Mouse (Mus musculus) limb, embryonic 12.5 days (tissue): ENCODE results near the gene Shmt2. TPM values are rescaled to one million over a fixed set of nuclear protein-coding genes. Genes with fewer than 3 reads are reported as not detected.
A peak's percentile ranks its signal among the peaks of the same experiment; 100 is the strongest.

ENCODE experiments used
- ATAC-seq: fragments of 200-750 bp; cut with Nextera tagmentation; 2 replicates; pipeline ENCODE4 v1.8.0; 2017; ENCODE audit warnings: low read depth, moderate TSS enrichment; ENCODE audit not compliant: insufficient number of reproducible peaks, insufficient read depth, low FRiP score, low TSS enrichment
- H3K27ac ChIP-seq: fragments of 300-500 bp; sonication (generic); 2 replicates; pipeline ENCODE4 v1.5.1; 2016; ENCODE audit warnings: mild to moderate bottlenecking, moderate library complexity
- H3K27me3 ChIP-seq: fragments of 300-500 bp; sonication (generic); 2 replicates; pipeline ENCODE4 v1.6.1; 2016; ENCODE audit warnings: mild to moderate bottlenecking, moderate library complexity
- H3K36me3 ChIP-seq: fragments of 300-500 bp; sonication (generic); 2 replicates; pipeline ENCODE4 v1.6.1; 2016; ENCODE audit warnings: mild to moderate bottlenecking, moderate library complexity
- H3K4me1 ChIP-seq: fragments of 300-500 bp; sonication (generic); replicated peaks from 2 replicates; pipeline ENCODE4 v1.6.1; 2016
- H3K4me2 ChIP-seq: fragments of 300-500 bp; sonication (generic); 2 replicates; pipeline ENCODE4 v1.6.1; 2016; ENCODE audit warnings: mild to moderate bottlenecking, moderate library complexity
- H3K4me3 ChIP-seq: fragments of 300-500 bp; sonication (generic); replicated peaks from 2 replicates; pipeline ENCODE4 v1.5.1; 2016; ENCODE audit warnings: mild to moderate bottlenecking
- H3K9ac ChIP-seq: fragments of 300-500 bp; sonication (generic); replicated peaks from 2 replicates; pipeline ENCODE4 v1.6.1; 2016; ENCODE audit warnings: mild to moderate bottlenecking, moderate library complexity
- H3K9me3 ChIP-seq: fragments of 300-500 bp; sonication (generic); 2 replicates; pipeline ENCODE4 v1.6.1; 2016; ENCODE audit warnings: mild to moderate bottlenecking, moderate library complexity
- WGBS: fragments of 180-500 bp; shearing (Covaris S2); methylation state at CpG from one replicate; pipeline ENCODE4 v1.1.7; 2016; 5-methylcytosine and 5-hydroxymethylcytosine counted together
- polyA plus RNA-seq: library from polyadenylated mRNA; unstranded; fragments of >200 nt; fragmentation: Nextera tagmentation; extraction: Ambion mirVana; gene quantifications from 2 replicates; pipeline ENCODE4 v1.2.1, GENCODE M21; 2016

Gene Shmt2
- 96.8 and 98.1 TPM in 2 replicates for polyA plus RNA-seq

DNA sequence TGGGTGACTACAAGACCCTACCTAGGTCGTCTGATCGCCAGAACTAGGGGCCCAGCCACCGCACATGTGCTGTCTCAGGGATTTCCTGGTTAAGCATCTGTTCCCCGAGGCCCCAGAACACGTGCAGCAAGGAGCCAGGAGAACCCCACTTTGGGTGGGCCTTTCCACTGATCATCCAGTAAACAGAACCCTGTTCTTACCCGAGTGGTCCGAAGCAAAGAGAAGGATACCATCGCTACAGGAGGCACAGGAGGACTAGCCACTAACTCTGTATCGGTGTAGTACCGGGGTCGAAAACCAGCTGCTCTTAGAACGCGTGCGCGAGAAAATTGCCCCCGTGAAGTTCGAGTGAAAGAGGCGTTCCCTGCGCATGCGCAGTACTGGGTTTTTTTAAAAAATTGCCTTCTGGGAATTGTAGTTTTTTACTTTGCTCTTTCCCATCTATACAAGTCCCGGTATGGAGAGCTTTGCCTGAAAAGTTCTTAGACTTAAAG is at the start of gene Shmt2:
Gene Shmt2, minus strand, starts transcription at position 357 of the 494 bp plus-strand sequence.
- Histone ChIP-seq H3K27ac (no peak within 1 kb of the TSS), H3K9ac (peak within 1 kb of the TSS; percentile 52), H3K27me3 (peaks cover 55% of the 10 kb centered on the region), H3K4me2 (peak within 1 kb of the TSS; percentile 82), H3K36me3 (peaks cover 37% of the 10 kb centered on the region), H3K4me1 (peaks cover 55% of the 10 kb centered on the region), H3K9me3 (no peaks in the 10 kb centered on the region), H3K4me3 (peak within 1 kb of the TSS; percentile 52)
- WGBS = 0% methylated on average over 21 of the region's 21 CpGs
- ATAC-seq = peak; percentile 46; the same call in 1 of the 2 replicates

DNA sequence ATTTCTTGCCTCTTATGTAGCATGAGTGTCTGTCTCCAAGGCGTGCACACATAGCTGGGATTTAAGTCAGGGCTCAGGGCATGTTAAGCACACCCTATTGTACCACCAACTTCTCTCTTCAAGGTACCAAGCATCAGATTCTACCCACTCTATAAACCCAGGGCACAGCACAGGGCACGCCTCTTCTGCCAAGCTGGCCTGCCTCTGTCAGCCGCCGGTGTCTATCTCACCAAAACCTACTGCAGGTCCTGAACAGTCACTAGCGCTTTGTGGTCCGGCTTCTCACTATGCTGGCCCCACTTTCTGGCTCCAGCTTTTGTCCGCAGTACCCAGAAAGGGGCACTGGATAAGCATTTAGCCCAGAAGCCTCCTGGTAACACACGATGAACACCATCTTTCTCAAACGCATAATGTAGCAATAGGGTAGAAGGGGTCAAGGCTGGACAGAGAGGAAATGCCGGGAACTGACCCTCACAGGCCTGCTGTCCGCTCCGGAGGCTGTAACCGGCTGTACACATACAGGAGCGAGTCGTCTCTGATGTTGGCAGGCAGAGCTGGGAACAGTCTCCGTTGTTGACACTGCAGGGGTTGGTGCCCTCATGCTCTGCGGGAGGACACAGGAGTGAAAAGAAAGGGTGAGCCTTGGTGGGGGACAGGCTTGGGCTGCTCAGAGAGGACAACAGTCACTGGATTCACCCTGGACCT is 48.8 kb upstream of the Shmt2 start:
- Histone ChIP-seq H3K27me3 (no peaks in the 10 kb centered on the region), H3K4me2 (no peak overlapping the region), H3K27ac (no peak overlapping the region), H3K4me3 (no peak overlapping the region), H3K9me3 (no peaks in the 10 kb centered on the region), H3K36me3 (peaks cover 94% of the 10 kb centered on the region), H3K4me1 (no peaks in the 10 kb centered on the region), H3K9ac (no peak overlapping the region)
- no peak for ATAC-seq
- 93% methylated on average over 17 of the region's 17 CpGs for WGBS

DNA sequence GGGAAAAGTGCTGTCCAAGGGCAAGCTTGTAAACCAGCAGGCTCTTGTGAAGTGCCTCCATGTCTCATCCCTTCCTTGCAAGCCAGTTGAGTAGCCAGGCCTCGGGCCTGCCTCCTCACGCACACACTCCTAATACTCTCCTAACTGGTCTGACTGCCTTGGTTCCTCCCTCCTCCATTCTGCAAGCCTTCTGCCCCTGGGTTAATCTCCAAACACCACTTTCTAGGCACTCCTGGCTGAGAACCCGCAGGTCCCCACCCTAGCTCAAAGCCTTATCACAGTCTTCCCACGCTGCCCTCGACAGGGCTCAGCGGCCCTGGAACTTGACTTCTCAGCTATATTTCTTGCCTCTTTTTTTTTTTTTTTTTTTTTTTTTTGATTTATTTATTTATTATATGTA is 48.1 kb upstream of the Shmt2 start:
- WGBS = 76% methylated on average over 6 of the region's 6 CpGs
- ATAC-seq = no peak
- H3K4me1 ChIP-seq = no peaks in the 10 kb centered on the region
- H3K9ac ChIP-seq = no peak overlapping the region
- H3K36me3 ChIP-seq = peaks cover 93% of the 10 kb centered on the region
- no peak overlapping the region for H3K4me2 ChIP-seq
- H3K9me3 ChIP-seq = no peaks in the 10 kb centered on the region
- no peaks in the 10 kb centered on the region for H3K27me3 ChIP-seq
- no peak overlapping the region for H3K27ac ChIP-seq
- H3K4me3 ChIP-seq = no peak overlapping the region

DNA sequence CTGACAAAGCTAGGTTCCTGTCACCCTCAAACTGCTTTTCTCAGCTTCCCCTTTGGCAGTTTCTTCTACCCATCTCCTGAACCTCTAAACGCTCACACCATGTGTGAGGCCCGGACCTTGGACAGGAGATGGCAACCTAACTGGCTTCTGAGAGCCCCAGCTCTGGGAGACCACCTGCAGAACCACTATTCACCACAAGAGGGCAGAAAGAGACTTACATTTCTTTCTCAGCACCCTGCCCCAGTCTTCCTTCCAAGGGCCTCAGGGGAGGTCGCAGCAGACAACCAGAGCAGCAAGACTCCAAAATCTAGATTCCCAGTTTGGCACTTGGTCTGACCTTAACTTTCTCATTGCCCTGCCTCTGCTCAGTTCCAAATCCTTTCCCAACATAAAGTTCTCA is 47.2 kb upstream of the Shmt2 start:
- ATAC-seq = no peak
- Histone ChIP-seq H3K36me3 (peaks cover 91% of the 10 kb centered on the region), H3K9me3 (no peaks in the 10 kb centered on the region), H3K4me1 (no peaks in the 10 kb centered on the region), H3K9ac (no peak overlapping the region), H3K4me2 (no peak overlapping the region), H3K27ac (no peak overlapping the region), H3K4me3 (no peak overlapping the region), H3K27me3 (no peaks in the 10 kb centered on the region)
- WGBS = 32% methylated on average over 3 of the region's 3 CpGs

DNA sequence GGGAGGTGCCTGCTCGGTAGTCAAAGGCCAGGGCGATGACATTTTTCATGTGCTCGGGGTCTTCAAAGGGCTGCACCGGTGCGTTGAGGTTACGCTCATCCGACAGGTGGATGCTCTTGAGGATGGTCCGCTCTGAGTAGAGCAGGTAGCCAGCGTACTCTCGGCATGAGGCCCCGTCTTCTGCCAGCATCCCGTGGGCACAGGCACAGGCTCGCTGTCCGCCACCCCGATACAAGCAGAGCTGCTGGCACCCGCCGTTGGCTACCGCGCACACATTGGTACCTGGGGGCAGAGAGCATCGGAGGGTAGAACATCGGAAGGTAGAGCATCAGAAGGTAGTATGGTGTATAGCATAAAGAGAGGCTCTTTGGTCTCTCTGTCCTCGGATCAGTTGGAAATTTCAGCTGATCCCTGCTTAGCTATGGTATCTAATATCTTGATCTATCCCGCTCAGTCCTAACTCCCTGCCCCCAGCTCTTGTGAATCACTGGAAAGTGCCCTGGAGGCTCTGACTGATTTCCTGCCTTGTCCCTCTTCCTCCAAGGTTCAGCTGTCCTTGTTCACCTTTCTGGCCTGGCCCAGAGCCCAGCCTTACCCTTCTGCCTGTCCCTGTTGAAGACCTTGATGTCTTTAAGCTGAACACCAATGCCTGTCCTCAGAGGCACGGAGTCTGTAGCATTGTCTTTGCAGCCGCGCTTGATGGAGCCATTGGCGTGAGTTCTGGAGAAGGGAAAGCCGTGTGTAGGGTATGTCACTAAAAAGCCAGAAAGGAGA is 44.5 kb upstream of the Shmt2 start:
- 95% methylated on average over 28 of the region's 28 CpGs for WGBS
- peaks cover 91% of the 10 kb centered on the region for H3K36me3 ChIP-seq
- H3K9me3 ChIP-seq = no peaks in the 10 kb centered on the region
- H3K27me3 ChIP-seq = no peaks in the 10 kb centered on the region
- H3K4me1 ChIP-seq = 0 out of 2 replicates have a peak, but pooled peaks cover 7% of the 10 kb centered on the region
- no peak overlapping the region for H3K4me3 ChIP-seq
- ATAC-seq = no peak
- H3K4me2 ChIP-seq = no peak overlapping the region
- no peak overlapping the region for H3K9ac ChIP-seq
- no peak overlapping the region for H3K27ac ChIP-seq

DNA sequence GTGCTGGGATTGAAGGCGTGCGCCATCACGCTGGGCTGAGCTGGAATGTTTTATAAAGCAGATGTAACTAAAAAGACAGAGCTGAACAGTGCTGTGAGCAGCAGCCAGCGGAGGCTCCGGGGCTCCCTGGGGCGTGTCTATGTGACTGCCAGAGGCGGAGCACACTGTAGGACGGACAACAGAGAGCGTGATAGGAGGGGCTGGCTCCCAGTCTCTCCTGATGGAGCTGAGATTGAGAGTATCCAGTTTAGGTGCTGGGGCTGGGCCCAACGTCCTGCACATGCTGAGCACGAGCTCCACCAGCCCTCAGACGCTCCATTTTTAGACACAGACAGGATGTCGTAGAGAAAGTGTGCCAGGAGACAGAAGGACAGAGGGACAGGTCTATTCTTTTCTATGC is 42.1 kb upstream of the Shmt2 start:
- 0 out of 2 replicates have a peak, but pooled peaks cover 7% of the 10 kb centered on the region for H3K4me1 ChIP-seq
- no peaks in the 10 kb centered on the region for H3K27me3 ChIP-seq
- H3K4me2 ChIP-seq = no peak overlapping the region
- no peak overlapping the region for H3K27ac ChIP-seq
- peak overlapping the region; percentile 14; the same call in 1 of the 2 replicates for H3K9ac ChIP-seq
- no peak for ATAC-seq
- WGBS = 60% methylated on average over 13 of the region's 13 CpGs
- no peak overlapping the region for H3K4me3 ChIP-seq
- H3K36me3 ChIP-seq = peaks cover 93% of the 10 kb centered on the region
- H3K9me3 ChIP-seq = no peaks in the 10 kb centered on the region

DNA sequence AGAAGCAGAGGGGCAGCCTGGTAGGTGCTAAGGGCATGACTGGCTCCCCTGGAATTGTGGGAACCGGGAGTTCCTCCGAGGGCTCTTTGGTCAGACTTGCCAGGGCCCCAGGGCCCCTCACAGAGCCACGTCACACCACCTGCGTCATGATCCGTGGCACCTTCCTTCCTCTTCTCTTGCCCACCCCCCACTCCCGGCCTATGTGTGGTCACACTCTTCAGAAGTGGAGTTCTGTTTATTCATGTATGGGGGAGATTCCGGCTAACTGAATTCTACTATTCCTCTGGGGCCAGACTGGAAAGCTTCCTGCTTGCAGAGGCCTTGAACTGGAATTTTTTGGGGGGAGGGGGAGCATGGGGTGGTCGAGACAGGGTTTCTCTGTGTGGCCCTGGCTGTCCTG is 41.6 kb upstream of the Shmt2 start:
- Histone ChIP-seq H3K36me3 (peaks cover 93% of the 10 kb centered on the region), H3K4me1 (0 out of 2 replicates have a peak, but pooled peaks cover 7% of the 10 kb centered on the region), H3K9ac (peak overlapping the region; percentile 14; the same call in 1 of the 2 replicates), H3K27me3 (no peaks in the 10 kb centered on the region), H3K4me3 (no peak overlapping the region), H3K9me3 (no peaks in the 10 kb centered on the region), H3K4me2 (no peak overlapping the region), H3K27ac (no peak overlapping the region)
- WGBS = 82% methylated on average over 8 of the region's 8 CpGs
- no peak for ATAC-seq

DNA sequence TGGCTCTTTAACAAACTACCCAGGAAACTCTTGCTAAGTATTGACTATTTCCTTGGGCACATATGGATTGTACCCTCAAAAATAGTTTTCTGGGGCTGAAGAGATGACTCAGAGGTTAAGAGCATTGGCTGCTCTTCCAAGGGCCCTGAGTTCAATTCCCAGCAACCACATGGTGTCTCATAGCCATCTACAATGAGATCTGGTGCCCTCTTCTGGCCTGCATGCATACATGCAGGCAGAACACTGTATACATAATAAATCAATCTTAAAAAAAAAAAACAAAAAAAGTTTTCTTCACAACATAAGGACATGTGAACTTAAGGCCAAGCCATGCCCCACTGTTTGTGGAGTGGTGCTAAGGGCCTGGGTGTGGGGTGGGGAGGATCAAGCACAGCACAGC is 38.9 kb upstream of the Shmt2 start:
- H3K9ac ChIP-seq = no peak overlapping the region
- no peak overlapping the region for H3K4me2 ChIP-seq
- no peaks in the 10 kb centered on the region for H3K27me3 ChIP-seq
- ATAC-seq = no peak
- H3K4me3 ChIP-seq = no peak overlapping the region
- H3K36me3 ChIP-seq = peaks cover 97% of the 10 kb centered on the region
- H3K4me1 ChIP-seq = 0 out of 2 replicates have a peak, but pooled peaks cover 7% of the 10 kb centered on the region
- H3K27ac ChIP-seq = no peak overlapping the region
- H3K9me3 ChIP-seq = no peaks in the 10 kb centered on the region

DNA sequence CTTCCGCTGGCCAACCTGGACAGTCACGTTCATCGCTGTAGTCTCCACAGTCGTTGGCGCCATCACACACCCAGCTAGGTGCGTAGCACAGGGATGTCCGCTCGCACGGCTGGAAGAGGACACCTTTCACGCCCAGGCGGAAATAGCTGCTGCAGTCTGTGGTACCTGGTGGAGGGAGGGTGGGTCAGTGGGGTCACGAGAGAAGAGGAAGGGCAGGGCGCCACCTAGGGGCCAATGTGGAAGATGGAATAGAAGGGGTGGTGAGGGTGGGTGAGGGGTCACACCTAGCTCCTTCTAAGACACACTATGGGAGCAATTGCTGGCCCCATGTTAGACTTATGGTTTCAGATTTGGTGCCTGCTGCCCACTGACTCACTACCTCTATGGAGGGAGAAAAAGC is 35.2 kb upstream of the Shmt2 start:
- Histone ChIP-seq H3K4me3 (no peak overlapping the region), H3K9me3 (no peaks in the 10 kb centered on the region), H3K27me3 (no peaks in the 10 kb centered on the region), H3K9ac (no peak overlapping the region), H3K4me1 (no peaks in the 10 kb centered on the region), H3K27ac (no peak overlapping the region), H3K36me3 (peaks cover 100% of the 10 kb centered on the region), H3K4me2 (no peak overlapping the region)
- ATAC-seq = no peak
- 88% methylated on average over 13 of the region's 13 CpGs for WGBS

DNA sequence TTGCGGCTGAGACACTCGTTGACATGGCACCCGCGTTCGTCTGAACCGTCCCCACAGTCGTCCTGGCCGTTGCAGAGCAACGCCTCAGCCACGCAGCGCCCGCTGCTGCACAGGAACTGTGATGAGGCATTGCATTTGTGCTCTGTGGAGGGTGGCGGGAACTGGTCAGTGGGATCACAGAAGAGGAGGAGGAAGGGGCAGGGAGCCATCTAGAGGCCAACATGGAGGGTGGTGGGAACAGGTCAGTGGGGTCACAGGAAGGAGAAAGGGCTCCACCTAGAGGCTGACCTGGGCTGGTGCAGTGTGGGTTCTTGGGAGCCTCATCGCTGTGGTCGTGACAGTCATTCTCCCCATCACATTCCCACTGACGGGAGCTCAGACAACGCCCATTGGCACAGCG is 33.5 kb upstream of the Shmt2 start:
- Histone ChIP-seq H3K27me3 (no peaks in the 10 kb centered on the region), H3K36me3 (peaks cover 100% of the 10 kb centered on the region), H3K9me3 (no peaks in the 10 kb centered on the region), H3K4me2 (no peak overlapping the region), H3K4me1 (no peaks in the 10 kb centered on the region), H3K9ac (no peak overlapping the region), H3K4me3 (no peak overlapping the region), H3K27ac (0 out of 2 replicates have a peak overlapping the region, but pooled peaks have one; percentile 5)
- no peak for ATAC-seq
- 71% methylated on average over 18 of the region's 18 CpGs for WGBS

DNA sequence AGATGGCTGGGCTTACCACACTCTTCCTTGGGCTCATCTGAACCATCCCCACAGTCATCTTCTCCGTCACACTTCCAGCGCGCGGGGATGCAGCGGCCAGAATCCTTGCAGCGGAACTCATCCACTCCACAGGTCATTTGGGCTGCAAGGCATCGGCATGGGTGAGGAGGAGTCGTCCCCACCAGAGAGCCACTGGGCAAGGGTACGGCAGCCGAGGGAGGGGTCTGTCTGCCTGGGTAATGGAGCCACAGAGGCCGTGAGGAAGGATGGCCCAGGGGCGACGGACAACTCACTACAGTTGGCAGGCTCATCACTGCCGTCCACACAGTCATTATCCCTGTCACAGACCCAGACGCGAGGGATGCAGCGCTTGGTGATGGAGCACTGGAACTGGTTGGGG is 27.6 kb upstream of the Shmt2 start:
- no peaks in the 10 kb centered on the region for H3K4me1 ChIP-seq
- H3K9me3 ChIP-seq = no peaks in the 10 kb centered on the region
- H3K27ac ChIP-seq = no peak overlapping the region
- no peaks in the 10 kb centered on the region for H3K27me3 ChIP-seq
- no peak overlapping the region for H3K9ac ChIP-seq
- H3K36me3 ChIP-seq = peaks cover 100% of the 10 kb centered on the region
- no peak overlapping the region for H3K4me3 ChIP-seq
- no peak overlapping the region for H3K4me2 ChIP-seq
- 90% methylated on average over 17 of the region's 17 CpGs for WGBS
- ATAC-seq = no peak
